Comparison of ENCODE assay signal across 8 mouse cellular contexts in the genomic region with DNA sequence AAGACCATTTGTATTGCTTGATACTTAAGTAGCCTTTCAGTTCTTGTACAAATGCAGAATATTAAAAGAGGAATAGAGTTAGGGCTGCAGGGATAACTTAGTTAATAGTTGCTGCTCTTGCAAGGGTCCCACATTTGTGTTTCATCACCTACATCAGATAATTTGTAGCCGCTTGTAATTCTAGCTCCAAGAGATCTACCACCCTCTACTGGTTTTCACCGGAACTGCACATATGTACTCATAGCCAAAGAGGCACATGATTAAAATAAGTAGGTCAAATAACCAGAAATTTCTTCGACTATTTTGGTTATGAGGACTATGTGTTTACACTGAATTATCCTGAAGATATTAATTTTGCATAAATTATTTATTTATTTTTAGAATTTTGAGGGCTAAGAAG.
DNase-seq lines count a peak whose midpoint lies in the region; ATAC-seq and TF ChIP-seq lines count a peak whose summit lies in the region.

No protein-coding gene starts in this region.

- H3K4me2 ChIP-seq in midbrain, postnatal 0 days (ENCODE audit: low read depth, low read length, poor library complexity, severe bottlenecking), result no peak overlapping the region

- no peak for TF ChIP-seq POLR2A in brain, embryonic 14.5 days (IDR thresholded peaks at IDR 0.05; ENCODE audit: borderline replicate concordance, extremely low read depth, insufficient read depth, insufficient read length, poor library complexity, severe bottlenecking)

- DNase-seq in heart, postnatal 10 days, result peak; percentile 14 to 41
- DNase-seq in heart, postnatal 25 days (ENCODE audit: low spot score), result no peak
- peak; percentile 41 for DNase-seq in testis, postnatal 10 days (ENCODE audit: low spot score)
- no peak for DNase-seq in testis, postnatal 14 days (ENCODE audit: low spot score)
- peak; percentile 31 for DNase-seq in brain, embryonic 14.5 days (ENCODE audit: low read depth)
- DNase-seq in heart, postnatal 4 days, result peak; percentile 44
- DNase-seq in midbrain, postnatal 0 days (ENCODE audit: low spot score), result no peak
- DNase-seq in ovary, adult 18-20 months (ENCODE audit: low spot score), result no peak

- H3K36me3 ChIP-seq in midbrain, postnatal 0 days (ENCODE audit: insufficient read depth, low read length), result no peaks in the 10 kb centered on the region

- H3K9me3 ChIP-seq in midbrain, postnatal 0 days (ENCODE audit: low read length), result no peaks in the 10 kb centered on the region

- intact Hi-C loops in heart, postnatal 10 days (cut with DNase I), result loop anchor here (10.0 kb wide), 1 partner anchor 580 kb away; no protein-coding TSS in a partner anchor
- intact Hi-C loops in heart, postnatal 25 days (cut with DNase I), result no loop called here

- no peak overlapping the region for H3K4me3 ChIP-seq in midbrain, postnatal 0 days (ENCODE audit: low read depth, low read length)

- WGBS in midbrain, postnatal 0 days, result 29% methylated on average over 3 of the region's 3 CpGs

- H3K27me3 ChIP-seq in midbrain, postnatal 0 days (ENCODE audit: insufficient read depth, low read length), result no peaks in the 10 kb centered on the region

- H3K9ac ChIP-seq in midbrain, postnatal 0 days (replicated peaks; ENCODE audit: low read length, poor library complexity, severe bottlenecking), result no peak overlapping the region

- no peak overlapping the region for H3K27ac ChIP-seq in midbrain, postnatal 0 days (ENCODE audit: low read depth, low read length)

- H3K4me1 ChIP-seq in midbrain, postnatal 0 days (ENCODE audit: insufficient read depth, low read length), result no peaks in the 10 kb centered on the region

- no peak for ATAC-seq in midbrain, postnatal 0 days (ENCODE audit: low FRiP score)

- peak; percentile 32; the same call in 1 of the 2 replicates for TF ChIP-seq CTCF in brain, embryonic 14.5 days (IDR thresholded peaks at IDR 0.05; ENCODE audit: borderline replicate concordance, extremely low read depth, insufficient read depth, insufficient read length)
- TF ChIP-seq CTCF in midbrain, postnatal 0 days (IDR thresholded peaks at IDR 0.05), result peak; percentile 38

Comparison
In these comparisons a context has a peak if more than half of its experiments do, and no peak if none do; other contexts are left out.
1. DNase-seq: peak in heart, postnatal 10 days (2 of 2), testis, postnatal 10 days (single experiment), brain, embryonic 14.5 days (single experiment) and heart, postnatal 4 days (single experiment); none in heart, postnatal 25 days (single experiment), testis, postnatal 14 days (single experiment), midbrain, postnatal 0 days (single experiment) and ovary, adult 18-20 months (single experiment).